Mouse (Mus musculus): ENCODE measurements around the gene Pik3c2b. TPM values are rescaled to one million over a fixed set of nuclear protein-coding genes. Genes with fewer than 3 reads are reported as not detected.

The Pik3c2b gene
- polyA plus RNA-seq, 1 experiment from 2014 or later: 6.4 TPM

DNA sequence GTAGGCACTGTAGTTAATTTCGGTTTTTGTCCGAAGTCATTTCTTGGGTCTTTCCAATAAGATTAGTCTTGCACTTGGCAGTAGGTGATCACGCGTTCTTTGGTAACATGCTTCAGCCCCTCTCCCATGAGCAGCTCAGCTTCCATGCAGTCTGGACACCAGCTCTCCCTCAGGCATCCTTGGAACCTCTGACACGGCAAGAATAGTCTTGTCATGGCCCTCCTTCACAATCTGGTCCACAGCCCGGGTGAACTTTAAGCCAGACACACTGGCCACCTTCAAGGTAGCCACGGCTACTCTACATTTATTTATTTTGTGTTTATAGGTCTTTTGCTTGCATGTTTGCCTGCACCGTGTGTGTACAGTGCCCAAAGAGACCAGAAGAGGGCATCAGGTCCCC lies 102.7 kb downstream of the Pik3c2b start:
- Histone ChIP-seq H3K4me1 (ENCODE audit: control insufficient read depth, insufficient read depth, low read length) (no peaks in the 10 kb centered on the region), H3K9me3 (ENCODE audit: control insufficient read depth, low read length) (no peaks in the 10 kb centered on the region), H3K27me3 (ENCODE audit: control insufficient read depth, insufficient read depth, low read length) (no peaks in the 10 kb centered on the region), H3K36me3 (ENCODE audit: control insufficient read depth, insufficient read depth, low read length) (no peaks in the 10 kb centered on the region; the same call in 1 of the 2 replicates), H3K4me3 (ENCODE audit: low read depth, low read length) (no peak overlapping the region), H3K9ac (ENCODE audit: low read length) (no peak overlapping the region), H3K27ac (replicated peaks; ENCODE audit: low read depth, low read length) (no peak overlapping the region), H3K4me2 (ENCODE audit: low read depth, severe bottlenecking) (no peak overlapping the region)
- DNase-seq (ENCODE audit: low spot score) (no peak), ATAC-seq (ENCODE audit: insufficient number of reproducible peaks, low FRiP score, low TSS enrichment, low read depth) (no peak)
- WGBS: 93% methylated on average over 8 of the region's 8 CpGs

DNA sequence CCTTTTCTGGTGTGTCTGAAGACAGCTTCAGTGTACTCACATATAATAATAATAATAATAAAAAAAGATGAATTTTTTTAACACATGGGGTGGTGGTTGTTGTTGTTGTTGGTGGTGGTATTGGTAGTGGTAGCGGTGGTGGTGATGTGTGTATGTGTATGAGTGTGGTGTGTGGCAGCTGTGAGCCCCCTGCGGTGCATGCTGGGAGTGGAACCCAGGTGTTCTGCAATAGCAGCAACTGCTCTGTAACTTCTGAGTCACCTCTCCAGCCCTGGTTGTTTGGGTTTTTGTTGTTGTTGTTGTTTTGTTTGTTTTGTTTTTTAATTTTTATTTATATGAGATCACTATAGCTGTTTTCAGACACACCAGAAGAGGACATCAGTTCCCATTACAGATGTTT lies 105.1 kb downstream of the Pik3c2b start:
- no peaks in the 10 kb centered on the region for H3K4me1 ChIP-seq (ENCODE audit: control insufficient read depth, insufficient read depth, low read length)
- no peaks in the 10 kb centered on the region; the same call in 1 of the 2 replicates for H3K36me3 ChIP-seq (ENCODE audit: control insufficient read depth, insufficient read depth, low read length)
- DNase-seq (ENCODE audit: low spot score) (no peak), ATAC-seq (ENCODE audit: insufficient number of reproducible peaks, low FRiP score, low TSS enrichment, low read depth) (no peak)
- no peak overlapping the region for H3K9ac ChIP-seq (ENCODE audit: low read length)
- WGBS: 95% methylated on average over 2 of the region's 2 CpGs
- no peak overlapping the region for H3K4me2 ChIP-seq (ENCODE audit: low read depth, severe bottlenecking)
- no peaks in the 10 kb centered on the region for H3K27me3 ChIP-seq (ENCODE audit: control insufficient read depth, insufficient read depth, low read length)
- H3K4me3 ChIP-seq (ENCODE audit: low read depth, low read length): no peak overlapping the region
- no peak overlapping the region for H3K27ac ChIP-seq (replicated peaks; ENCODE audit: low read depth, low read length)
- no peaks in the 10 kb centered on the region for H3K9me3 ChIP-seq (ENCODE audit: control insufficient read depth, low read length)

DNA sequence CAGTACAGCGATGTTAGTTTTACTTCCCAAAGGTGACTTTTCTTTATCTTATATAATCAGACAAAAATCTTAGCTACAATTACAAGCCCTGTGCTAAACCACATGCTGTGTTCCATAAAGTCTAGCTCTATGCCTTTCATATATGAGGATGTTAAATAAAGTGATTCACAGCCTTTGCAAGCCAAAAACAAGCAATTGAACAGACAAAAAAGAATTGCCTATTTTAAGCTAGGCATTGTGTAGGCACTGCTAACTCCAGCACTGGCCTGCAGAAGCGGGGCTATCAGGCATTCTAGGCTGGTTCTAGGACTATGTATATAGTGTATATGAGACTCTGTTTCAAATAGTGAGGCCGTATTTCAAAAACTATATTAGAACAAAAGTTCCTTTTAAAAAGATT lies 106.7 kb downstream of the Pik3c2b start:
- Histone ChIP-seq H3K9ac (ENCODE audit: low read length) (no peak overlapping the region), H3K9me3 (ENCODE audit: control insufficient read depth, low read length) (no peaks in the 10 kb centered on the region), H3K4me2 (ENCODE audit: low read depth, severe bottlenecking) (no peak overlapping the region), H3K36me3 (ENCODE audit: control insufficient read depth, insufficient read depth, low read length) (no peaks in the 10 kb centered on the region; the same call in 1 of the 2 replicates), H3K4me3 (ENCODE audit: low read depth, low read length) (no peak overlapping the region), H3K4me1 (ENCODE audit: control insufficient read depth, insufficient read depth, low read length) (no peaks in the 10 kb centered on the region), H3K27ac (replicated peaks; ENCODE audit: low read depth, low read length) (no peak overlapping the region), H3K27me3 (ENCODE audit: control insufficient read depth, insufficient read depth, low read length) (no peaks in the 10 kb centered on the region)
- no peak for ATAC-seq (ENCODE audit: insufficient number of reproducible peaks, low FRiP score, low TSS enrichment, low read depth)
- no peak for DNase-seq (ENCODE audit: low spot score)
- 93% methylated on average over 3 of the region's 3 CpGs for WGBS

DNA sequence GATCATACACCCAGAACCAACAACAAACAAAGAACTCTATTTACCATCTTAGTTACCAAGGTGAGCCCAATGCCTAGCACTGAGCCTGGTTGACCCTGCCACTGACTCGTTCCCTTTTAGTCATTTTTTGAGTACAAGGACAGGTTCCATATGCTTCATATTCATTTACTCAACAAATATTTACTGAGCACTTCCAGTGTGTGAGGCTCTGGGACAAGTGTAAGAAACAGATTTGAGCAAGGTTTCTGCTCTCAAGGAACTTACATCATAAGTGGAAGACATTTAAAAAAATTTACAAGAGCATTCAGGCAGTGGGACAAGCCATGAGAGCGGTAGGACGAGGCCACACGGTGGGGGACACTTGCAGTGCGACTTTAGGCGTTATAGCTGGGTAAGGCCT lies 109.8 kb downstream of the Pik3c2b start:
- no peak for ATAC-seq (ENCODE audit: insufficient number of reproducible peaks, low FRiP score, low TSS enrichment, low read depth)
- no peaks in the 10 kb centered on the region for H3K27me3 ChIP-seq (ENCODE audit: control insufficient read depth, insufficient read depth, low read length)
- no peaks in the 10 kb centered on the region for H3K36me3 ChIP-seq (ENCODE audit: control insufficient read depth, insufficient read depth, low read length)
- no peak overlapping the region for H3K27ac ChIP-seq (replicated peaks; ENCODE audit: low read depth, low read length)
- WGBS: 85% methylated on average over 6 of the region's 6 CpGs
- no peak overlapping the region for H3K4me3 ChIP-seq (ENCODE audit: low read depth, low read length)
- H3K4me2 ChIP-seq (ENCODE audit: low read depth, severe bottlenecking): no peak overlapping the region
- no peak for DNase-seq (ENCODE audit: low spot score)
- peaks cover 2% of the 10 kb centered on the region; the same call in 1 of the 2 replicates for H3K4me1 ChIP-seq (ENCODE audit: control insufficient read depth, insufficient read depth, low read length)
- no peaks in the 10 kb centered on the region for H3K9me3 ChIP-seq (ENCODE audit: control insufficient read depth, low read length)
- no peak overlapping the region for H3K9ac ChIP-seq (ENCODE audit: low read length)

Other genes with a start within 250 kb of the Pik3c2b start
- gene Lrrn2, start 165.4 kb upstream of the Pik3c2b start, polyA plus RNA-seq (2014; fragmentation: Nextera tagmentation; extraction: Ambion mirVana): 2.6 TPM in 2 replicates
- gene Mdm4, start 15.1 kb upstream of the Pik3c2b start, polyA plus RNA-seq (2014; fragmentation: Nextera tagmentation; extraction: Ambion mirVana): 33.2 and 41.5 TPM in 2 replicates
- gene Ppp1r15b, start 85.5 kb downstream of the Pik3c2b start, polyA plus RNA-seq (2014; fragmentation: Nextera tagmentation; extraction: Ambion mirVana): 46.7 and 55.6 TPM in 2 replicates
- 0.75 and 0.87 TPM in 2 replicates for gene Plekha6, start 118.5 kb downstream of the Pik3c2b start, polyA plus RNA-seq (2014; fragmentation: Nextera tagmentation; extraction: Ambion mirVana)

Data from limb, embryonic 11.5 days (tissue).